Mouse (Mus musculus) intestine, embryonic 15.5 days (tissue): ENCODE results near the gene Fam104a. TPM values are rescaled to one million over a fixed set of nuclear protein-coding genes. Genes with fewer than 3 reads are reported as not detected.
"Not testable (repeated sequence)": the region's sequence is repeated elsewhere in the genome, so short reads cannot be mapped to it uniquely, and the experiment has no call there.

Source experiments
- ATAC-seq: fragments of 200-750 bp; cut with Nextera tagmentation; 2 replicates; pipeline ENCODE4 v1.8.0; 2017; ENCODE audit warnings: moderate TSS enrichment, moderate library complexity
- H3K27ac ChIP-seq: fragments of 300-500 bp; sonication (generic); 2 replicates; pipeline ENCODE4 v1.5.1; 2015; ENCODE audit warnings: mild to moderate bottlenecking, inconsistent platforms
- H3K27me3 ChIP-seq: fragments of 300-500 bp; sonication (generic); replicated peaks from 2 replicates; pipeline ENCODE4 v1.6.1; 2015; ENCODE audit warnings: inconsistent platforms
- H3K36me3 ChIP-seq: fragments of 300-500 bp; sonication (generic); 2 replicates; pipeline ENCODE4 v1.6.1; 2015; ENCODE audit warnings: inconsistent platforms
- H3K4me1 ChIP-seq: fragments of 300-500 bp; sonication (generic); replicated peaks from 2 replicates; pipeline ENCODE4 v1.6.1; 2015; ENCODE audit warnings: inconsistent platforms
- H3K4me2 ChIP-seq: fragments of 300-500 bp; sonication (generic); replicated peaks from 2 replicates; pipeline ENCODE4 v1.6.1; 2015; ENCODE audit warnings: mild to moderate bottlenecking, inconsistent platforms
- H3K4me3 ChIP-seq: fragments of 300-500 bp; sonication (generic); replicated peaks from 2 replicates; pipeline ENCODE4 v1.5.1; 2015; ENCODE audit warnings: inconsistent platforms
- H3K9ac ChIP-seq: fragments of 300-500 bp; sonication (generic); 2 replicates; pipeline ENCODE4 v1.6.1; 2015; ENCODE audit warnings: inconsistent platforms
- H3K9me3 ChIP-seq: fragments of 300-500 bp; sonication (generic); 2 replicates; pipeline ENCODE4 v1.6.1; 2016; ENCODE audit warnings: inconsistent platforms
- WGBS: fragments of 180-500 bp; shearing (Covaris S2); methylation state at CpG from one replicate; pipeline ENCODE4 v1.1.7; 2015; 5-methylcytosine and 5-hydroxymethylcytosine counted together
- polyA plus RNA-seq: library from polyadenylated mRNA; unstranded; fragments of >200 nt; fragmentation: Nextera tagmentation; extraction: Ambion mirVana; gene quantifications from 2 replicates; pipeline ENCODE4 v1.2.1, GENCODE M21; 2015

The Fam104a gene
- polyA plus RNA-seq, 1 experiment from 2014 or later, result 42.6 TPM

GRCm38 (mm10) chr11:113676847-113677246 is 7.1 kb downstream of the Fam104a start:
- Histone ChIP-seq H3K4me1 (0 out of 2 replicates have a peak, but pooled peaks cover 7% of the 10 kb centered on the region), H3K4me3 (no peak overlapping the region), H3K9me3 (no peaks in the 10 kb centered on the region), H3K36me3 (0 out of 2 replicates have a peak, but pooled peaks cover 11% of the 10 kb centered on the region), H3K9ac (no peak overlapping the region), H3K27ac (no peak overlapping the region), H3K27me3 (no peaks in the 10 kb centered on the region), H3K4me2 (no peak overlapping the region)
- WGBS, result 82% methylated on average over 2 of the region's 2 CpGs
- no peak for ATAC-seq

- Histone ChIP-seq H3K9ac (no peak overlapping the region), H3K9me3 (no peaks in the 10 kb centered on the region), H3K27me3 (no peaks in the 10 kb centered on the region), H3K36me3 (peaks cover 15% of the 10 kb centered on the region; the same call in 1 of the 2 replicates), H3K27ac (no peak overlapping the region), H3K4me3 (no peak overlapping the region), H3K4me2 (no peak overlapping the region), H3K4me1 (no peaks in the 10 kb centered on the region)
- ATAC-seq, result no peak
- WGBS, result 91% methylated on average over 5 of the region's 5 CpGs
These were observed 9.4 kb downstream of the Fam104a start for GRCm38 (mm10) chr11:113674595-113674994.

- H3K36me3 ChIP-seq, result peaks cover 15% of the 10 kb centered on the region; the same call in 1 of the 2 replicates
- no peak for ATAC-seq
- H3K27me3 ChIP-seq, result no peaks in the 10 kb centered on the region
- H3K27ac ChIP-seq, result no peak overlapping the region
- H3K9me3 ChIP-seq, result no peaks in the 10 kb centered on the region
- peaks cover 1% of the 10 kb centered on the region; the same call in 1 of the 2 replicates for H3K4me1 ChIP-seq
- H3K4me3 ChIP-seq, result no peak overlapping the region
- WGBS, result 90% methylated on average over 4 of the region's 4 CpGs
- no peak overlapping the region for H3K9ac ChIP-seq
- no peak overlapping the region for H3K4me2 ChIP-seq
These were observed 10.3 kb downstream of the Fam104a start for GRCm38 (mm10) chr11:113673614-113674013.

- no peak overlapping the region for H3K27ac ChIP-seq
- WGBS, result 65% methylated on average over 4 of the region's 4 CpGs
- peaks cover 9% of the 10 kb centered on the region; the same call in 1 of the 2 replicates for H3K36me3 ChIP-seq
- ATAC-seq, result no peak
- H3K27me3 ChIP-seq, result no peaks in the 10 kb centered on the region
- H3K9ac ChIP-seq, result no peak overlapping the region
- H3K4me1 ChIP-seq, result peaks cover 17% of the 10 kb centered on the region
- no peak overlapping the region for H3K4me3 ChIP-seq
- H3K9me3 ChIP-seq, result no peaks in the 10 kb centered on the region
- no peak overlapping the region for H3K4me2 ChIP-seq
These were observed 14.2 kb downstream of the Fam104a start for GRCm38 (mm10) chr11:113669711-113670110.

GRCm38 (mm10) chr11:113668857-113669256 is 15.1 kb downstream of the Fam104a start:
- Histone ChIP-seq H3K27ac (0 out of 2 replicates have a peak overlapping the region, but pooled peaks have one; percentile 72), H3K4me1 (peaks cover 17% of the 10 kb centered on the region), H3K4me2 (no peak overlapping the region), H3K36me3 (peaks cover 7% of the 10 kb centered on the region; the same call in 1 of the 2 replicates), H3K9me3 (no peaks in the 10 kb centered on the region), H3K4me3 (no peak overlapping the region), H3K9ac (no peak overlapping the region), H3K27me3 (no peaks in the 10 kb centered on the region)
- no peak for ATAC-seq
- WGBS, result 88% methylated on average over 5 of the region's 5 CpGs

- WGBS, result 53% methylated on average over 4 of the region's 4 CpGs
- peak; percentile 56 for ATAC-seq
- 0 out of 2 replicates have a peak overlapping the region, but pooled peaks have one; percentile 2 for H3K9ac ChIP-seq
These were observed 16.3 kb downstream of the Fam104a start for GRCm38 (mm10) chr11:113667704-113668103.

GRCm38 (mm10) chr11:113667122-113667521 is 16.8 kb downstream of the Fam104a start:
- Histone ChIP-seq H3K27me3 (no peaks in the 10 kb centered on the region), H3K4me2 (peak overlapping the region; percentile 34; the same call in 1 of the 2 replicates), H3K4me3 (no peak overlapping the region), H3K36me3 (peaks cover 7% of the 10 kb centered on the region), H3K9ac (no peak overlapping the region), H3K9me3 (no peaks in the 10 kb centered on the region), H3K27ac (peak overlapping the region; percentile 72), H3K4me1 (peaks cover 17% of the 10 kb centered on the region)
- ATAC-seq, result peak; percentile 90
- WGBS, result 46% methylated on average over 2 of the region's 2 CpGs

More at GRCm38 (mm10) chr11:113667704-113668103, 16.3 kb downstream of the Fam104a start:
- Histone ChIP-seq H3K9me3 (no peaks in the 10 kb centered on the region), H3K4me1 (peaks cover 17% of the 10 kb centered on the region), H3K27me3 (no peaks in the 10 kb centered on the region), H3K27ac (peak overlapping the region; percentile 72), H3K4me3 (no peak overlapping the region), H3K4me2 (no peak overlapping the region), H3K36me3 (peaks cover 4% of the 10 kb centered on the region; the same call in 1 of the 2 replicates)

GRCm38 (mm10) chr11:113666648-113667047 is 17.3 kb downstream of the Fam104a start:
- peaks cover 12% of the 10 kb centered on the region for H3K36me3 ChIP-seq
- 32% methylated on average over 10 of the region's 10 CpGs for WGBS
- H3K9ac ChIP-seq, result no peak overlapping the region
- H3K4me2 ChIP-seq, result peak overlapping the region; percentile 34
- peak; percentile 81 for ATAC-seq
- peak overlapping the region; percentile 72 for H3K27ac ChIP-seq
- no peaks in the 10 kb centered on the region for H3K27me3 ChIP-seq
- H3K9me3 ChIP-seq, result no peaks in the 10 kb centered on the region
- no peak overlapping the region for H3K4me3 ChIP-seq
- H3K4me1 ChIP-seq, result peaks cover 17% of the 10 kb centered on the region

- peak overlapping the region; percentile 72; the same call in 1 of the 2 replicates for H3K27ac ChIP-seq
- 60% methylated on average over 6 of the region's 6 CpGs for WGBS
- peaks cover 17% of the 10 kb centered on the region for H3K4me1 ChIP-seq
- peaks cover 13% of the 10 kb centered on the region for H3K36me3 ChIP-seq
- H3K4me2 ChIP-seq, result no peak overlapping the region
- H3K4me3 ChIP-seq, result no peak overlapping the region
- H3K9me3 ChIP-seq, result no peaks in the 10 kb centered on the region
- no peak overlapping the region for H3K9ac ChIP-seq
- ATAC-seq, result no peak
- H3K27me3 ChIP-seq, result no peaks in the 10 kb centered on the region
These were observed 17.8 kb downstream of the Fam104a start for GRCm38 (mm10) chr11:113666205-113666604.

GRCm38 (mm10) chr11:113664279-113664678 is 19.7 kb downstream of the Fam104a start:
- no peak overlapping the region for H3K4me3 ChIP-seq
- H3K9ac ChIP-seq, result no peak overlapping the region
- no peaks in the 10 kb centered on the region for H3K27me3 ChIP-seq
- peaks cover 17% of the 10 kb centered on the region for H3K4me1 ChIP-seq
- H3K36me3 ChIP-seq, result peaks cover 22% of the 10 kb centered on the region
- 87% methylated on average over 2 of the region's 2 CpGs for WGBS
- no peaks in the 10 kb centered on the region for H3K9me3 ChIP-seq
- H3K4me2 ChIP-seq, result no peak overlapping the region
- ATAC-seq, result no peak
- no peak overlapping the region for H3K27ac ChIP-seq

- ATAC-seq, result no peak
- Histone ChIP-seq H3K9ac (no peak overlapping the region), H3K4me1 (peaks cover 4% of the 10 kb centered on the region), H3K27me3 (no peaks in the 10 kb centered on the region), H3K36me3 (peaks cover 41% of the 10 kb centered on the region), H3K27ac (no peak overlapping the region), H3K9me3 (no peaks in the 10 kb centered on the region), H3K4me2 (no peak overlapping the region), H3K4me3 (no peak overlapping the region)
- WGBS, result 88% methylated on average over 18 of the region's 18 CpGs
These were observed 22.1 kb downstream of the Fam104a start for GRCm38 (mm10) chr11:113661835-113662351.

GRCm38 (mm10) chr11:113660940-113661339 is 23.0 kb downstream of the Fam104a start:
- H3K4me3 ChIP-seq, result no peak overlapping the region
- no peak for ATAC-seq
- no peak overlapping the region for H3K9ac ChIP-seq
- 94% methylated on average over 11 of the region's 11 CpGs for WGBS
- no peak overlapping the region for H3K27ac ChIP-seq
- no peaks in the 10 kb centered on the region for H3K4me1 ChIP-seq
- no peaks in the 10 kb centered on the region for H3K9me3 ChIP-seq
- H3K27me3 ChIP-seq, result no peaks in the 10 kb centered on the region
- no peak overlapping the region for H3K4me2 ChIP-seq
- peaks cover 51% of the 10 kb centered on the region for H3K36me3 ChIP-seq

- 95% methylated on average over 3 of the region's 3 CpGs for WGBS
These were observed 23.7 kb downstream of the Fam104a start for GRCm38 (mm10) chr11:113660213-113660612.

More at GRCm38 (mm10) chr11:113660213-113660612, 23.7 kb downstream of the Fam104a start:
- not testable (repeated sequence) for H3K4me3 ChIP-seq, H3K9ac ChIP-seq, H3K9me3 ChIP-seq, ATAC-seq, H3K27ac ChIP-seq, H3K4me2 ChIP-seq, H3K4me1 ChIP-seq, H3K27me3 ChIP-seq
- H3K36me3 ChIP-seq, result peaks cover 54% of the 10 kb centered on the region
